Mouse (Mus musculus) forebrain, postnatal 0 days (tissue): Measurements from ENCODE around the gene Lrp1. TPM values are rescaled to one million over a fixed set of nuclear protein-coding genes. Genes with fewer than 3 reads are reported as not detected.
A peak's percentile ranks its signal among the peaks of the same experiment; 100 is the strongest.

Experiments used
- ATAC-seq: fragments of 200-750 bp; cut with Nextera tagmentation; 2 replicates; pipeline ENCODE4 v1.8.0; 2017; ENCODE audit warnings: mild to moderate bottlenecking, moderate library complexity
- DNase-seq: peaks from one replicate; pipeline ENCODE4 v3.0.0-alpha.2; 2015
- H3K27ac ChIP-seq: fragments of 300-500 bp; sonication (generic); 2 replicates; pipeline ENCODE4 v1.5.1; 2014; ENCODE audit warnings: low read depth, mild to moderate bottlenecking, antibody characterized with exemption, low read length, moderate library complexity, mixed read lengths
- H3K27me3 ChIP-seq: fragments of 300-500 bp; sonication (generic); 2 replicates; pipeline ENCODE4 v1.6.1; 2014; ENCODE audit warnings: mild to moderate bottlenecking, low read length, mixed read lengths; ENCODE audit not compliant: insufficient read depth
- H3K36me3 ChIP-seq: fragments of 300-500 bp; sonication (generic); 2 replicates; pipeline ENCODE4 v1.6.1; 2014; ENCODE audit warnings: mild to moderate bottlenecking, moderate library complexity; ENCODE audit not compliant: insufficient read depth
- H3K4me1 ChIP-seq: fragments of 300-500 bp; sonication (generic); 2 replicates; pipeline ENCODE4 v1.6.1; 2014; ENCODE audit warnings: antibody characterized with exemption; ENCODE audit not compliant: insufficient read depth
- H3K4me2 ChIP-seq: fragments of 300-500 bp; sonication (generic); 2 replicates; pipeline ENCODE4 v1.6.1; 2014; ENCODE audit warnings: low read depth, mild to moderate bottlenecking, moderate library complexity
- H3K4me3 ChIP-seq: fragments of 300-500 bp; sonication (generic); 2 replicates; pipeline ENCODE4 v1.5.1; 2014; ENCODE audit warnings: low read depth, low read length, mixed read lengths
- H3K9ac ChIP-seq: fragments of 300-500 bp; sonication (generic); 2 replicates; pipeline ENCODE4 v1.6.1; 2014; ENCODE audit warnings: mild to moderate bottlenecking
- H3K9me3 ChIP-seq: fragments of 300-500 bp; sonication (generic); 2 replicates; pipeline ENCODE4 v1.6.1; 2016; ENCODE audit warnings: low read length
- CTCF ChIP-seq: sonication (generic); IDR thresholded peaks from 2 replicates; pipeline ENCODE4 v1.5.1; 2016; ENCODE audit warnings: antibody characterized with exemption, control low read depth, low read depth
- WGBS: fragments of 180-500 bp; shearing (Covaris S2); extraction: QIAGEN DNeasy Blood & Tissue Kit; methylation state at CpG from one replicate; pipeline ENCODE4 v1.1.7; 2014; 5-methylcytosine and 5-hydroxymethylcytosine counted together
- polyA plus RNA-seq: library from polyadenylated mRNA; unstranded; fragments of >200 nt; fragmentation: Nextera tagmentation; extraction: Ambion mirVana; gene quantifications from 2 replicates; pipeline ENCODE4 v1.2.1, GENCODE M21; 2015
- total RNA-seq: library from RNA; depleted of rRNA; stranded (reverse); fragments of >200 nt; gene quantifications from 2 replicates; pipeline ENCODE4 v1.2.3, GENCODE M21; 2014

Gene Lrp1
- total and polyA plus RNA-seq, 2 experiments from 2014 or later = 70.4 to 228 TPM

DNA sequence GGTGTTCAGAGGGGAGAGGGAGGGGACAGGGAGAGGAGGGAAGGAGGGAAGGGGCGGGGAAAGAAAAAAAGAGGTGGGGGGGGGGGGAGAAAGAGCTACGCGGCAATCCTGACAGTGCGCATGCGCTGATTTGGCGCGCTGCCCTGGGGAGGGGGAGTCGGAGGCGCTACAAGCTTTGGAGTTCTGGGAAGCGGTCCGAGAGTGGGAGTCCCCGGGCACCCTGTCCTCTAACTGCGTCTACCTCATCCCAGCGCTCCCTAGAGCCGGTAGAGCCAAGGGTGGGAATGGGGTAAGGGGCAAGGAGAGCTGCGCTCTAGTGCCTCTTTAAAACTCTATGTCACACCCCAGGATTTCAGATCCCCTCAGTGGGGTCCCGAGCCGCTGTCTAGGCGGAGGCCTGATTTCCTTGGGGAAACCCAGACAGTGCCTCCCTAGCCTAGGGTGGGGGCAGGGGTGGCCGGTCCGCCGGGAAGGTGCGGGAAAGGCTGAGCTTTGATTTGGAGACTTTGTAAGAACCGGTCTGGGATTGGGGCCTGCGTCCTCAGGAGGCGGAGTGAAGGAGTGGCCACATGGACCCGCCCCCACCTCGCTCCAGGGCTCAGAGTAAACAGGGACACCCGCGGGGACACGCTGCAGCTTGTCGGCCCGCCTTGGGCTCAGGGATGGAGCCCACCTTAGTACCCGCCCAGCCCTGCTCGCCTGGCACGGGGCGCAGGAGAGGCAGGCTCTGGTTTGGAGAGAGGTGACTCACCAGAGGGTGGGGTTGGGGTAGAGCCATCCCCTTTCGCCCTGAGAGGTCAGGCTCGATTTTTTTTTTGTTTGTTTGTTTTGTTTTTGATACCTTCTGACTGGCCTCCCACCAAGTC lies 476 bp upstream of the Lrp1 start:
- no peaks in the 10 kb centered on the region for H3K9me3 ChIP-seq
- H3K9ac ChIP-seq = peak overlapping the region; percentile 96
- H3K27me3 ChIP-seq = no peaks in the 10 kb centered on the region
- TF ChIP-seq CTCF = 0 out of 2 replicates have a peak, but pooled peaks have one; percentile 3
- no peaks in the 10 kb centered on the region for H3K36me3 ChIP-seq
- H3K4me3 ChIP-seq = peak overlapping the region; percentile 90
- H3K27ac ChIP-seq = peak overlapping the region; percentile 72
- under 1% methylated on average over 34 of the region's 39 CpGs for WGBS
- ATAC-seq (peak; percentile 73), DNase-seq (peak; percentile 96)
- H3K4me1 ChIP-seq = peaks cover 30% of the 10 kb centered on the region
- peak overlapping the region; percentile 92 for H3K4me2 ChIP-seq

DNA sequence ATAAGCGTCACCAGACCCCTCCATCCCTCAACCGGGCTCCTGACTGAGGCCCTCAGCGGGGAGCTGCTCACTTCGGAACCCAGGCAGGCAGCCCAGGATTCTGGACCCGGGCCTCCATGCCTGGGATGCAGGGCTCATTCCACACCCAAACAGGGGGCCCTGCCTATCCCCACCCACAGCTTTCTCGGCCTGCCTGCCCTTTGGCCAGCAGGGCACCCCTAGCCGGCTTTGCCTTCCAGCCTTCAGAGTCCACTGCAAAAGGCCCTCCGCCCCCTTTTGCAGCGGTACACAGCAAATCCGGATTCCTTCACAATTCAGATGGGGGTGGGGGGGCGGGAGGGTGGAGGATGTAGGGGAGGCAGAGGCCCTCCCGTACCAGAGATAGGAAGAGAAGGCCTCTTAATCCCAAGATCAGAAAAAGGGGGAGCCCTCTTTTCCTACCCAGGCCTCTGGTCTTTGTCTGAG lies 975 bp downstream of the Lrp1 start:
- TF ChIP-seq CTCF = no peak
- H3K27me3 ChIP-seq = no peaks in the 10 kb centered on the region
- no peaks in the 10 kb centered on the region for H3K9me3 ChIP-seq
- under 1% methylated on average over 12 of the region's 12 CpGs for WGBS
- H3K36me3 ChIP-seq = no peaks in the 10 kb centered on the region
- peak; percentile 8; the same call in 1 of the 2 replicates for ATAC-seq
- H3K27ac ChIP-seq = peak overlapping the region; percentile 85
- peak overlapping the region; percentile 90 for H3K4me3 ChIP-seq
- DNase-seq = peak; percentile 51
- peak overlapping the region; percentile 96 for H3K9ac ChIP-seq
- peaks cover 34% of the 10 kb centered on the region for H3K4me1 ChIP-seq
- peak overlapping the region; percentile 92 for H3K4me2 ChIP-seq

DNA sequence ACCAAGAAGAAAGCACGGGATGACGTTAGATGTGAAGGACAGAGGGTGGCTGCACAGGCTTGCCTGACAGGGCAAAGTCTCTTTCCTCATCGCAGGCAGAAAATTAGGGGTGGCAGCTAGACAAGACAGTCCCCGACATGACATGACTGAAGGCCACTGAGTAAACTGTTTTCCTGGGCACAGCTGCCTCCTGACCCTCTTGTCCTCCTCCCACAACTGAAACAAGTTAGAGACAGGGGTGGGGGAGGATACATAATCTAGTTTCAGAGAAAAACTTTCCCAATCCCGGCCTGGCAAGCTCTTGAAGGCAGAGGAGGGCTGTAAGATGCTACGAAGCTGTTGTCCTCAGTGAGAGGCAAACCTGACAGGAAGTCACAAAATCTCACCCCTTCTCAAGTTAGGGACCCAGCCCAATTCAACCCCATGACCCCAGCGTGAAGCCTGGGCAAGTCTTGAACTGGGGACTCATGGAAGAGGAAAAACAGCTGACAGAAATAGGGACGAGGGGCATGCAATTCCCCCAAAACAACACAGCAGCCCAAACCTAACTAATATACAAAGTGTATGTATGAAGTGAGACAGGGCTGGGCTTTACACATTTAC lies 1.7 kb downstream of the Lrp1 start:
- H3K9ac ChIP-seq = peak overlapping the region; percentile 96
- TF ChIP-seq CTCF = no peak
- peaks cover 34% of the 10 kb centered on the region for H3K4me1 ChIP-seq
- WGBS = 29% methylated on average over 8 of the region's 8 CpGs
- H3K27ac ChIP-seq = peak overlapping the region; percentile 85
- H3K4me2 ChIP-seq = peak overlapping the region; percentile 92
- H3K36me3 ChIP-seq = no peaks in the 10 kb centered on the region
- DNase-seq (no peak), ATAC-seq (no peak)
- no peaks in the 10 kb centered on the region for H3K9me3 ChIP-seq
- no peaks in the 10 kb centered on the region for H3K27me3 ChIP-seq
- peak overlapping the region; percentile 90 for H3K4me3 ChIP-seq

DNA sequence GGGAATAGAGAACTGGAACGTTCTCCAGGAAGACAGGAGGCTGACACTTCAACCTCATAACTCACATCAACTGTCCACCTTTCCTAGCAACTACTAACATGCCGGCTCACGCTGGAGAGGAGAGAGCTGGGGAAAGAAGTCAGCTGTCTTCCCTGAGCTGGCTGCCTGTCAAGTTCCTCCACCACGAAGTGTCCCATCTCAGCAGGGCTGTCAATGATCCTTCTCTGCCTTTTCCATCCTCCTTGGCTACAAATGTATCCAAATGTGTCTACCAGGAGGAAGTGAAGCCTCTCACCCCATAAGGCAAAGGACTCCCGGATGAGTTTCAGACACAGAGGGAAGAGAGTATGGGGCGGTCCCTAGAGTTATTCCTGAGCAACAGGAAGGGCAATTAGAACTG lies 2.8 kb downstream of the Lrp1 start:
- H3K4me1 ChIP-seq = peaks cover 34% of the 10 kb centered on the region
- no peak for ATAC-seq
- WGBS = 43% methylated on average over 6 of the region's 6 CpGs
- no peak overlapping the region for H3K27ac ChIP-seq
- no peak for TF ChIP-seq CTCF
- H3K27me3 ChIP-seq = no peaks in the 10 kb centered on the region
- 0 out of 2 replicates have a peak, but pooled peaks cover 2% of the 10 kb centered on the region for H3K36me3 ChIP-seq
- H3K9me3 ChIP-seq = no peaks in the 10 kb centered on the region
- no peak for DNase-seq
- no peak overlapping the region for H3K4me3 ChIP-seq
- peak overlapping the region; percentile 92 for H3K4me2 ChIP-seq
- H3K9ac ChIP-seq = no peak overlapping the region

DNA sequence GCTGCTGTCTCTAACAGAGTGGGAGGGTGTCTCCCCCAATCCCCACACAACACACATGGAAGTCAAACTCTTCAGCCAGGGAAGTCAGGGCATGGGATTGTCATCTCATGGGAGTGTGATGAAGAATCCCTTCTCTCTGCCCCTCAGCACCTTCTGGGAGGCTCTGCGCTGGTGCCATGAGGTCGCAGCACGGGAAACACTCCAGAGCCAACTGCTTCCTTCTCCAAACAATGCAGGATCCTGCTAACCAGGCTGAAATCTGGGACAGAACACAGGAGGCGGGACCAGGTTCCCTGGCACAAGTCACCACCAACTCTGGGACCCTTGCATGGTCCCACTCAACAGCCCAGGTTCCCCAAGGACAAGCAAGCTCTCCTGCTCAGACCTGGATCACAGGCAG lies 3.7 kb downstream of the Lrp1 start:
- DNase-seq (no peak), ATAC-seq (no peak)
- Histone ChIP-seq H3K4me1 (peaks cover 34% of the 10 kb centered on the region), H3K27ac (0 out of 2 replicates have a peak overlapping the region, but pooled peaks have one; percentile 2), H3K36me3 (peaks cover 11% of the 10 kb centered on the region; the same call in 1 of the 2 replicates), H3K4me3 (no peak overlapping the region), H3K9me3 (no peaks in the 10 kb centered on the region), H3K9ac (peak overlapping the region; percentile 2; the same call in 1 of the 2 replicates), H3K4me2 (0 out of 2 replicates have a peak overlapping the region, but pooled peaks have one; percentile 92), H3K27me3 (no peaks in the 10 kb centered on the region)
- WGBS = 51% methylated on average over 4 of the region's 4 CpGs
- TF ChIP-seq CTCF = no peak

DNA sequence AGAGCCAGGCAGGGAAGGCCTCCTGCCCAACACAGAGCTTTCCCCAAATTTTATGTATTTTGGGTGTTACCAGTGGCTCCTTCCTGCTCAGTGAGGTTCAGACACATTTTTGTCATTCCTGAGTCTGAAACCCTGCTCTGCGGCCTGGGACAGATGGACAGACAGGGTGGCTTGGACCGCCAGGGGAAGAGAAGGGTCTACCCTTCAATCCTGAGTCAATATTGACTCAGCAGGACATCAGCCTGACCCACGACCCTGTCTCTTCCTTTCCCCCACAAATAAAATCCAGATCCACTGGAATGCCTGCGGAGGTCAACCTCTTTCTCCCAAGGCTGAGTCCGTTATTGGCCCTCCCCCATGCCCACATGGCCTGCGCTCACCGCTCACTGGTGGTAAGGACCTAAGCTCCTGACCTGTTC lies 4.7 kb downstream of the Lrp1 start:
- no peak for ATAC-seq
- peaks cover 21% of the 10 kb centered on the region for H3K36me3 ChIP-seq
- TF ChIP-seq CTCF = no peak
- H3K4me2 ChIP-seq = no peak overlapping the region
- H3K27ac ChIP-seq = 0 out of 2 replicates have a peak overlapping the region, but pooled peaks have one; percentile 15
- H3K4me3 ChIP-seq = no peak overlapping the region
- H3K9me3 ChIP-seq = no peaks in the 10 kb centered on the region
- WGBS = 55% methylated on average over 7 of the region's 7 CpGs
- no peaks in the 10 kb centered on the region for H3K27me3 ChIP-seq
- no peak for DNase-seq
- H3K4me1 ChIP-seq = peaks cover 32% of the 10 kb centered on the region
- no peak overlapping the region for H3K9ac ChIP-seq

GRCm38 (mm10) chr10:127615591-127615990 lies 5.4 kb downstream of the Lrp1 start:
- ATAC-seq = peak; percentile 28; the same call in 1 of the 2 replicates

More at GRCm38 (mm10) chr10:127615591-127615990, 5.4 kb downstream of the Lrp1 start:
- no peak overlapping the region for H3K4me3 ChIP-seq
- H3K27ac ChIP-seq = peak overlapping the region; percentile 73
- H3K4me2 ChIP-seq = no peak overlapping the region
- no peak for TF ChIP-seq CTCF
- H3K4me1 ChIP-seq = peaks cover 32% of the 10 kb centered on the region
- no peaks in the 10 kb centered on the region for H3K9me3 ChIP-seq
- H3K9ac ChIP-seq = no peak overlapping the region
- peaks cover 25% of the 10 kb centered on the region for H3K36me3 ChIP-seq
- 53% methylated on average over 3 of the region's 3 CpGs for WGBS
- no peaks in the 10 kb centered on the region for H3K27me3 ChIP-seq
- DNase-seq = no peak
